In genomic region chr6:135672003-135672402, GRCm38 (mm10) we compare ENCODE assay signal across 30 mouse cellular contexts.
DNase-seq lines count a peak whose midpoint lies in the region; ATAC-seq and TF ChIP-seq lines count a peak whose summit lies in the region.
"Had no signal": no experiment of that assay in that cellular context is flagged by ENCODE, and none has a peak within 500 bp of the region (broad histone marks: within the 10 kb centered on the region; RNA-seq: fewer than 3 reads in every experiment).

No protein-coding gene starts in this region.

- no peaks in the 10 kb centered on the region for H3K9me3 ChIP-seq in kidney, postnatal 0 days (replicated peaks; ENCODE audit: low read length)
- H3K9me3 ChIP-seq in kidney, embryonic 16.5 days (ENCODE audit: low read length), result peaks cover 6% of the 10 kb centered on the region; the same call in 1 of the 2 replicates
- H3K9me3 ChIP-seq in midbrain, postnatal 0 days (ENCODE audit: low read length), result 0 out of 2 replicates have a peak, but pooled peaks cover 3% of the 10 kb centered on the region
- no peaks in the 10 kb centered on the region for H3K9me3 ChIP-seq in midbrain, embryonic 15.5 days
- no peaks in the 10 kb centered on the region for H3K9me3 ChIP-seq in stomach, postnatal 0 days (ENCODE audit: control insufficient read depth, low read length)
- H3K9me3 ChIP-seq: embryonic facial prominence, embryonic 12.5 days; embryonic facial prominence, embryonic 15.5 days; heart, embryonic 12.5 days; heart, embryonic 15.5 days; hindbrain, embryonic 10.5 days had no signal

- no peak for DNase-seq in kidney, postnatal 0 days (ENCODE audit: low spot score)
- DNase-seq in midbrain, postnatal 0 days (ENCODE audit: low spot score), result no peak
- no peak for DNase-seq in Patski (ENCODE audit: low read depth, low spot score)
- no peak for DNase-seq in stomach, postnatal 0 days (ENCODE audit: low spot score)
- DNase-seq in frontal cortex, adult 2 months (ENCODE audit: extremely low spot score in 1 of 2, low spot score in 1 of 2), result no peak
- no peak for DNase-seq in kidney, adult 8-10 months
- DNase-seq: adrenal gland, adult 2 months; adrenal gland, postnatal 14 days; B cell, adult 2 months; cerebellum, adult 11 months; cerebellum, adult 8-10 months; cerebellum, postnatal 14 days; forebrain, postnatal 0 days; gastrocnemius, postnatal 25 days; heart, adult 18-20 months; heart, postnatal 10 days; heart, postnatal 36 days had no signal

- CTCF ChIA-PET in Patski (lab: Charles Lee), result interaction anchor here (1.4 kb wide), 1 partner anchor 14 kb away, joined by 3 read pairs; no protein-coding TSS in a partner anchor

- in situ Hi-C loops in Patski (cut with MboI; ENCODE audit: low pct_unique_long_range_greater_than_20kb), result no loop called here

- ATAC-seq in kidney, postnatal 0 days (replicated peaks; ENCODE audit: low FRiP score, low read depth), result no peak
- no peak for ATAC-seq in kidney, embryonic 16.5 days (ENCODE audit: low FRiP score, low TSS enrichment)
- ATAC-seq in midbrain, postnatal 0 days (ENCODE audit: low FRiP score), result no peak
- no peak for ATAC-seq in midbrain, embryonic 15.5 days (replicated peaks)
- no peak for ATAC-seq in Patski
- ATAC-seq in stomach, postnatal 0 days (ENCODE audit: low FRiP score, low TSS enrichment), result no peak
- ATAC-seq: forebrain, embryonic 14.5 days; forebrain, postnatal 0 days; hindbrain, embryonic 16.5 days; intestine, embryonic 16.5 days had no signal

- H3K27me3 ChIP-seq in kidney, postnatal 0 days (ENCODE audit: insufficient read depth, low read length), result no peaks in the 10 kb centered on the region
- H3K27me3 ChIP-seq in kidney, embryonic 16.5 days (ENCODE audit: insufficient read depth, low read length), result no peaks in the 10 kb centered on the region
- H3K27me3 ChIP-seq in midbrain, postnatal 0 days (ENCODE audit: insufficient read depth, low read length), result no peaks in the 10 kb centered on the region
- no peaks in the 10 kb centered on the region for H3K27me3 ChIP-seq in midbrain, embryonic 15.5 days (replicated peaks)
- H3K27me3 ChIP-seq in Patski, result no peaks in the 10 kb centered on the region
- no peaks in the 10 kb centered on the region for H3K27me3 ChIP-seq in stomach, postnatal 0 days (ENCODE audit: control insufficient read depth, insufficient read depth, low read length)
- H3K27me3 ChIP-seq: CH12.LX; embryonic facial prominence, embryonic 12.5 days; embryonic facial prominence, embryonic 15.5 days; heart, embryonic 12.5 days; heart, embryonic 15.5 days; hindbrain, embryonic 13.5 days had no signal

- TF ChIP-seq CTCF in kidney, postnatal 0 days (IDR thresholded peaks at IDR 0.05; ENCODE audit: low read depth), result 0 out of 2 replicates have a peak, but pooled peaks have one; percentile 2
- TF ChIP-seq CTCF in midbrain, postnatal 0 days (IDR thresholded peaks at IDR 0.05), result 0 out of 2 replicates have a peak, but pooled peaks have one; percentile 9
- peak; percentile 30 for TF ChIP-seq CTCF in Patski (IDR thresholded peaks at IDR 0.05)
- TF ChIP-seq CTCF in stomach, postnatal 0 days (IDR thresholded peaks at IDR 0.05; ENCODE audit: low read depth), result peak; percentile 18; the same call in 1 of the 2 replicates

- no peak overlapping the region for H3K27ac ChIP-seq in kidney, postnatal 0 days
- H3K27ac ChIP-seq in kidney, embryonic 16.5 days (ENCODE audit: low read length), result no peak overlapping the region
- no peak overlapping the region for H3K27ac ChIP-seq in midbrain, postnatal 0 days (ENCODE audit: low read depth, low read length)
- no peak overlapping the region for H3K27ac ChIP-seq in midbrain, embryonic 15.5 days
- H3K27ac ChIP-seq in stomach, postnatal 0 days (replicated peaks), result no peak overlapping the region
- H3K27ac ChIP-seq: embryonic facial prominence, embryonic 12.5 days; embryonic facial prominence, embryonic 15.5 days; heart, embryonic 15.5 days; hindbrain, embryonic 10.5 days; hindbrain, embryonic 13.5 days had no signal

- POLR2A ChIA-PET in Patski (lab: Charles Lee), result interaction anchor here (0.6 kb wide), 1 partner anchor 241 kb away, joined by 3 read pairs; no protein-coding TSS in a partner anchor

- no peak for TF ChIP-seq EP300 in stomach, postnatal 0 days (optimal IDR thresholded peaks at IDR 0.05)

- H3K36me3 ChIP-seq in kidney, postnatal 0 days (ENCODE audit: insufficient read depth, low read length), result no peaks in the 10 kb centered on the region
- H3K36me3 ChIP-seq in kidney, embryonic 16.5 days (ENCODE audit: insufficient read depth, low read length), result no peaks in the 10 kb centered on the region
- H3K36me3 ChIP-seq in midbrain, postnatal 0 days (ENCODE audit: insufficient read depth, low read length), result no peaks in the 10 kb centered on the region
- H3K36me3 ChIP-seq in midbrain, embryonic 15.5 days (replicated peaks), result no peaks in the 10 kb centered on the region
- H3K36me3 ChIP-seq in stomach, postnatal 0 days (ENCODE audit: control insufficient read depth, insufficient read depth, low read length), result no peaks in the 10 kb centered on the region
- H3K36me3 ChIP-seq: embryonic facial prominence, embryonic 12.5 days; embryonic facial prominence, embryonic 15.5 days; G1E; heart, embryonic 12.5 days; heart, embryonic 15.5 days; hindbrain, embryonic 10.5 days; hindbrain, embryonic 13.5 days had no signal

- no peaks in the 10 kb centered on the region for H3K4me1 ChIP-seq in kidney, postnatal 0 days (replicated peaks; ENCODE audit: insufficient read depth, low read length)
- H3K4me1 ChIP-seq in kidney, embryonic 16.5 days (ENCODE audit: insufficient read depth, low read length), result no peaks in the 10 kb centered on the region
- no peaks in the 10 kb centered on the region for H3K4me1 ChIP-seq in midbrain, postnatal 0 days (ENCODE audit: insufficient read depth, low read length)
- no peaks in the 10 kb centered on the region for H3K4me1 ChIP-seq in midbrain, embryonic 15.5 days
- H3K4me1 ChIP-seq in stomach, postnatal 0 days (replicated peaks; ENCODE audit: control insufficient read depth, insufficient read depth), result no peaks in the 10 kb centered on the region
- H3K4me1 ChIP-seq: embryonic facial prominence, embryonic 12.5 days; embryonic facial prominence, embryonic 15.5 days; heart, embryonic 15.5 days; hindbrain, embryonic 10.5 days; hindbrain, embryonic 13.5 days had no signal

- H3K4me3 ChIP-seq in kidney, postnatal 0 days (replicated peaks; ENCODE audit: low read depth, low read length), result no peak overlapping the region
- H3K4me3 ChIP-seq in kidney, embryonic 16.5 days (ENCODE audit: low read length), result no peak overlapping the region
- H3K4me3 ChIP-seq in midbrain, postnatal 0 days (ENCODE audit: low read depth, low read length), result no peak overlapping the region
- no peak overlapping the region for H3K4me3 ChIP-seq in midbrain, embryonic 15.5 days
- no peak overlapping the region for H3K4me3 ChIP-seq in stomach, postnatal 0 days (ENCODE audit: low read depth, low read length)
- H3K4me3 ChIP-seq: embryonic facial prominence, embryonic 12.5 days; embryonic facial prominence, embryonic 15.5 days; heart, embryonic 12.5 days; heart, embryonic 15.5 days; hindbrain, embryonic 10.5 days; hindbrain, embryonic 13.5 days had no signal

- H3K4me2 ChIP-seq in kidney, postnatal 0 days (ENCODE audit: low read length), result no peak overlapping the region
- no peak overlapping the region for H3K4me2 ChIP-seq in kidney, embryonic 16.5 days (replicated peaks; ENCODE audit: low read depth, low read length)
- no peak overlapping the region for H3K4me2 ChIP-seq in midbrain, postnatal 0 days (ENCODE audit: low read depth, low read length, poor library complexity, severe bottlenecking)
- H3K4me2 ChIP-seq in midbrain, embryonic 15.5 days, result no peak overlapping the region
- H3K4me2 ChIP-seq in stomach, postnatal 0 days (replicated peaks; ENCODE audit: low read depth), result no peak overlapping the region
- H3K4me2 ChIP-seq: embryonic facial prominence, embryonic 12.5 days; embryonic facial prominence, embryonic 15.5 days; heart, embryonic 12.5 days; heart, embryonic 15.5 days; hindbrain, embryonic 13.5 days had no signal

- no peak overlapping the region for H3K9ac ChIP-seq in kidney, postnatal 0 days (ENCODE audit: low read depth, low read length)
- H3K9ac ChIP-seq in kidney, embryonic 16.5 days (replicated peaks; ENCODE audit: low read length), result no peak overlapping the region
- no peak overlapping the region for H3K9ac ChIP-seq in midbrain, postnatal 0 days (replicated peaks; ENCODE audit: low read length, poor library complexity, severe bottlenecking)
- no peak overlapping the region for H3K9ac ChIP-seq in midbrain, embryonic 15.5 days
- no peak overlapping the region for H3K9ac ChIP-seq in stomach, postnatal 0 days (ENCODE audit: low read length)
- H3K9ac ChIP-seq: embryonic facial prominence, embryonic 12.5 days; embryonic facial prominence, embryonic 15.5 days; forebrain, postnatal 0 days; heart, embryonic 12.5 days; heart, embryonic 15.5 days; hindbrain, embryonic 13.5 days had no signal
